ENCODE assay signal across 8 mouse cellular contexts in the genomic region with DNA sequence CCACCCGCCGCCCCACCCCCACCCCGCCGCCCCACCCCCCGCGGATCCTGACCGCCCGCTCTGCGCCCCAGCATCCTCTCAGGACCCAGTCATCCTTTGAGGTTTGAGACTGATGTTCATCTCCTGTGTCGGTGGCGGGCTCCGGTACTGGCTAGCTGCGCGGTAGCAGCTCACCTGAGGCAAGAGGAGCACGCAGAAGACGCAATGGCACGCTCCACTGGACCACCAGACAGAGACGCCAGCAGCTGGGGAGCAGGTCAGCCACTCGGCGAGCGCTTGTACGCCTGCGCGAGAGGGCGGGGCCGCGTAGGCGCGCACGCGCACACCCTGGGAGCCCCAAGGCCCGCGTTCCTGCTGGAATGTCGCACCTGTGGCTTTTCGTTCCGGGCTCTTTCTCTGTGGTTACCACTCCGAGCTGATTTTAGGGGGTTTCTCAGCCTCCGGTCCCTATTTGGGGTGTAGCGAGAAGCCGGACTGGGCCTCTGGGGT. TPM values are rescaled to one million over a fixed set of nuclear protein-coding genes. Genes with fewer than 3 reads are reported as not detected.
DNase-seq lines count a peak whose midpoint lies in the region; ATAC-seq and TF ChIP-seq lines count a peak whose summit lies in the region.

TSS of gene Jmjd4 (plus strand) at position 305 of the 489 bp plus-strand sequence.

- H3K27ac ChIP-seq in forebrain, embryonic 13.5 days = peak within 1 kb of the TSS; percentile 79; the same call in 1 of the 2 replicates
- H3K27ac ChIP-seq in neural tube, embryonic 15.5 days (replicated peaks) = peak within 1 kb of the TSS; percentile 90

- intact Hi-C loops in heart, postnatal 14 days (cut with DNase I) = loop anchor here (5.0 kb wide), 1 partner anchor 33 kb away; no protein-coding TSS in a partner anchor

- peaks cover 58% of the 10 kb centered on the region for H3K36me3 ChIP-seq in E14TG2a.4 (ENCODE audit: insufficient read depth, low read length)
- peaks cover 29% of the 10 kb centered on the region for H3K36me3 ChIP-seq in forebrain, embryonic 13.5 days (ENCODE audit: poor library complexity, severe bottlenecking)
- H3K36me3 ChIP-seq in neural tube, embryonic 15.5 days = peaks cover 17% of the 10 kb centered on the region

- peak; percentile 84 for DNase-seq in c-Kit-positive CD71-positive TER-119-positive erythroid progenitor cells, embryonic 14.5 days (ENCODE audit: low spot score)
- peak; percentile 94 to 95 for DNase-seq in heart, postnatal 14 days
- DNase-seq in layer of hippocampus, adult 11-12 months (ENCODE audit: low spot score) = peak; percentile 91
- peak; percentile 91 to 92 for DNase-seq in lung, adult 18-20 months
- DNase-seq in testis, postnatal 14 days (ENCODE audit: low spot score) = peak; percentile 95

- peak within 1 kb of the TSS; percentile 79 for H3K9ac ChIP-seq in forebrain, embryonic 13.5 days
- H3K9ac ChIP-seq in neural tube, embryonic 15.5 days (replicated peaks) = peak within 1 kb of the TSS; percentile 79

- WGBS in forebrain, embryonic 13.5 days = under 1% methylated on average over 31 of the region's 40 CpGs
- under 1% methylated on average over 38 of the region's 40 CpGs for WGBS in neural tube, embryonic 15.5 days

- ATAC-seq in forebrain, embryonic 13.5 days = peak; percentile 97
- ATAC-seq in neural tube, embryonic 15.5 days (ENCODE audit: low FRiP score) = peak; percentile 97

- peaks cover 46% of the 10 kb centered on the region for H3K4me1 ChIP-seq in E14TG2a.4 (replicated peaks; ENCODE audit: low read depth, low read length)
- peaks cover 30% of the 10 kb centered on the region for H3K4me1 ChIP-seq in forebrain, embryonic 13.5 days
- H3K4me1 ChIP-seq in neural tube, embryonic 15.5 days = peaks cover 34% of the 10 kb centered on the region

- no peaks in the 10 kb centered on the region for H3K9me3 ChIP-seq in E14TG2a.4 (ENCODE audit: low read length)
- H3K9me3 ChIP-seq in forebrain, embryonic 13.5 days (replicated peaks) = no peaks in the 10 kb centered on the region
- no peaks in the 10 kb centered on the region for H3K9me3 ChIP-seq in neural tube, embryonic 15.5 days (replicated peaks)

- no peaks in the 10 kb centered on the region for H3K27me3 ChIP-seq in E14TG2a.4 (ENCODE audit: insufficient read depth, low read length)
- H3K27me3 ChIP-seq in forebrain, embryonic 13.5 days = no peaks in the 10 kb centered on the region
- no peaks in the 10 kb centered on the region for H3K27me3 ChIP-seq in neural tube, embryonic 15.5 days (replicated peaks)

- H3K4me3 ChIP-seq in E14TG2a.4 (replicated peaks; ENCODE audit: low read length) = peak within 1 kb of the TSS; percentile 95
- H3K4me3 ChIP-seq in forebrain, embryonic 13.5 days = peak within 1 kb of the TSS; percentile 83
- H3K4me3 ChIP-seq in neural tube, embryonic 15.5 days (replicated peaks) = peak within 1 kb of the TSS; percentile 87

- no peak for TF ChIP-seq CTCF in E14TG2a.4 (conservative IDR thresholded peaks at IDR 0.05; ENCODE audit: low read length)

- peak within 1 kb of the TSS; percentile 96 for H3K4me2 ChIP-seq in forebrain, embryonic 13.5 days
- H3K4me2 ChIP-seq in neural tube, embryonic 15.5 days = peak within 1 kb of the TSS; percentile 78

RNA-seq across cellular contexts. Expression of gene Jmjd4, which starts in this region (rescaled TPM):
- 12.5 and 13.0 TPM in 2 replicates for polyA plus RNA-seq in forebrain, embryonic 13.5 days (2015; fragmentation: Nextera tagmentation; extraction: Ambion mirVana)
- total RNA-seq in heart, postnatal 14 days (2021) = 10 to 100 TPM; 10.9 to 12.5 TPM
- polyA plus RNA-seq in neural tube, embryonic 15.5 days (2015; fragmentation: Nextera tagmentation; extraction: Ambion mirVana) = 20.2 and 20.5 TPM in 2 replicates

Comparison
In these comparisons a context has a peak if more than half of its experiments do, and no peak if none do; other contexts are left out.
1. Peak in every context shown above with its lines: DNase-seq, ATAC-seq, H3K4me3 ChIP-seq and H3K27ac ChIP-seq.